Mouse (Mus musculus) liver, adult 2 months (tissue): ENCODE measurements around the gene Dclk2. TPM values are rescaled to one million over a fixed set of nuclear protein-coding genes. Genes with fewer than 3 reads are reported as not detected.

Source experiments
- DNase-seq: peaks from one replicate; pipeline ENCODE4 v3.0.0-alpha.2; 2011; ENCODE audit warnings: low read depth, low spot score; ENCODE audit errors: extremely low read depth
- H3K27ac ChIP-seq: fragments of 200-500 bp; replicated peaks from 2 replicates; pipeline ENCODE4 v1.5.1; 2012; ENCODE audit warnings: low read depth, mild to moderate bottlenecking, control low read depth, inconsistent platforms, low read length; ENCODE audit not compliant: insufficient read depth
- H3K27me3 ChIP-seq: fragments of 200-500 bp; 2 replicates; pipeline ENCODE4 v1.6.1; 2012; ENCODE audit warnings: mild to moderate bottlenecking, moderate library complexity, low read length, inconsistent platforms; ENCODE audit not compliant: control insufficient read depth, insufficient read depth
- H3K36me3 ChIP-seq: fragments of 200-500 bp; 2 replicates; pipeline ENCODE4 v1.6.1; 2012; ENCODE audit warnings: low read length, inconsistent platforms; ENCODE audit not compliant: control insufficient read depth, insufficient read depth
- H3K4me1 ChIP-seq: fragments of 200-500 bp; 2 replicates; pipeline ENCODE4 v1.6.1; 2011; ENCODE audit warnings: low read length; ENCODE audit not compliant: control insufficient read depth, insufficient read depth
- H3K4me3 ChIP-seq: fragments of 200-500 bp; 2 replicates; pipeline ENCODE4 v1.5.1; 2011; ENCODE audit warnings: low read depth, mild to moderate bottlenecking, control low read depth, low read length, moderate library complexity; ENCODE audit not compliant: insufficient read depth
- H3K79me2 ChIP-seq: fragments of 200-500 bp; 2 replicates; pipeline ENCODE4 v1.6.1; 2012; ENCODE audit warnings: inconsistent platforms, mild to moderate bottlenecking, low read length, moderate library complexity; ENCODE audit not compliant: control insufficient read depth, insufficient read depth
- H3K9ac ChIP-seq: fragments of 200-500 bp; 2 replicates; pipeline ENCODE4 v1.6.1; 2012; ENCODE audit warnings: low read depth, mild to moderate bottlenecking, control low read depth, inconsistent platforms, low read length
- CTCF ChIP-seq: fragments of 200-500 bp; IDR thresholded peaks from 2 replicates; pipeline ENCODE4 v1.5.1; 2011; ENCODE audit warnings: low read depth, low read length, control low read depth
- POLR2A ChIP-seq: fragments of 200-500 bp; IDR thresholded peaks from 2 replicates; pipeline ENCODE4 v1.6.1; 2011; ENCODE audit warnings: low read length, control low read depth; ENCODE audit not compliant: insufficient read depth; ENCODE audit errors: extremely low read depth
- WGBS: fragments of 180-500 bp; shearing (Covaris S2); methylation state at CpG from one replicate; pipeline ENCODE4 v1.1.7; 2018; 5-methylcytosine and 5-hydroxymethylcytosine counted together
- polyA plus RNA-seq: library from polyadenylated mRNA; depleted of rRNA; stranded (reverse); fragments of >200 nt; gene quantifications from 2 replicates; pipeline ENCODE4 v1.2.3, GENCODE M21; 2012
- total RNA-seq: library from RNA; depleted of rRNA; stranded (reverse); fragments of >200 nt; gene quantifications from 2 replicates; pipeline ENCODE4 v1.2.3, GENCODE M21; 2014

Gene Dclk2
- total and polyA plus RNA-seq, 2 experiments, result 0.28 to 0.87 TPM

DNA sequence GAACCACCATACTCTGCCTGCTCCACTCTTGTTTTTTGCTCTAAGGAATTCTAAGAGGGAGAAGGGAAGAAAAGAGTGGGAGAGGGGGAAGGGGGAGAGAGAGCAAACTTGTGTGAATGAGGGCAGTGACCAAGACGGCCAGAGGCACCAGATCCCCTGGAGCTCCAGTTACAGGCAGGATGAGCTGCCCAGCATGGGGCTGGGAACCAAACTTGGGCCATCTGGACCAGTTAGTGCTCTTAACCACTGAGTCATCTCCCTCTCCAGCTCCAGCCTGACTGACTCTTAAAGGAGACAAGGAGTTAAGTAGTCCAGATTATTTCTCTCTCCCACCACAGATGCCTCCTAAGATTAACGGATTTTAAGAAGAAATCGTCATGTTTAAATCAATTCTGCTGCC lies 6.3 kb downstream of the Dclk2 start:
- no peak for DNase-seq
- Histone ChIP-seq H3K79me2 (no peaks in the 10 kb centered on the region), H3K4me3 (no peak overlapping the region), H3K27me3 (no peaks in the 10 kb centered on the region), H3K36me3 (no peaks in the 10 kb centered on the region), H3K27ac (no peak overlapping the region), H3K9ac (no peak overlapping the region), H3K4me1 (no peaks in the 10 kb centered on the region)
- WGBS, result 84% methylated on average over 3 of the region's 3 CpGs
- TF ChIP-seq POLR2A (no peak), CTCF (no peak)

DNA sequence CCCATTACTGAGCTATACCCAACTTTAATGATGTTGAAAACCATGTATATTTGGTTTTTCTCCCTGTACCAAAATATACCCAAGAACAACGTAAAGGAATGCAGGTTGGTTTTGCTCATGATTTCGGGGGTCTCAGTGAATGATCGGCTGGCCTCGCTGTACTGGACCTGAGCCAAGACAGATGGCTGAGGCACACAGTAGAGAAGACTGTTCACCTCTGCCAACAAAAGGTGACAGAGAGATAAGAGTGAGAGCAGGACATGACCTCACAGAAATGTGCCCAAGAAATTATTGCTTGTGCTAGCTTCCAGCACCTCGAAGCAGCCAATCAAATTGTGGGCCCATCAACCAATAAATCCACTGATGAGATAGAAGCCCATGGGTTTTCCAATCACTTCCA lies 22.3 kb downstream of the Dclk2 start:
- Histone ChIP-seq H3K4me3 (no peak overlapping the region), H3K27me3 (no peaks in the 10 kb centered on the region), H3K9ac (no peak overlapping the region), H3K79me2 (no peaks in the 10 kb centered on the region), H3K36me3 (no peaks in the 10 kb centered on the region), H3K4me1 (no peaks in the 10 kb centered on the region), H3K27ac (no peak overlapping the region)
- 91% methylated on average over 5 of the region's 5 CpGs for WGBS
- TF ChIP-seq POLR2A, result no peak
- no peak for DNase-seq

GRCm38 (mm10) chr3:86897551-86897950 lies 23.1 kb downstream of the Dclk2 start:
- Histone ChIP-seq H3K27ac (no peak overlapping the region), H3K4me3 (no peak overlapping the region), H3K36me3 (no peaks in the 10 kb centered on the region), H3K9ac (no peak overlapping the region), H3K4me1 (no peaks in the 10 kb centered on the region), H3K79me2 (no peaks in the 10 kb centered on the region), H3K27me3 (no peaks in the 10 kb centered on the region)
- WGBS, result 68% methylated on average over 8 of the region's 8 CpGs
- no peak for DNase-seq
- TF ChIP-seq POLR2A (no peak), CTCF (no peak)

DNA sequence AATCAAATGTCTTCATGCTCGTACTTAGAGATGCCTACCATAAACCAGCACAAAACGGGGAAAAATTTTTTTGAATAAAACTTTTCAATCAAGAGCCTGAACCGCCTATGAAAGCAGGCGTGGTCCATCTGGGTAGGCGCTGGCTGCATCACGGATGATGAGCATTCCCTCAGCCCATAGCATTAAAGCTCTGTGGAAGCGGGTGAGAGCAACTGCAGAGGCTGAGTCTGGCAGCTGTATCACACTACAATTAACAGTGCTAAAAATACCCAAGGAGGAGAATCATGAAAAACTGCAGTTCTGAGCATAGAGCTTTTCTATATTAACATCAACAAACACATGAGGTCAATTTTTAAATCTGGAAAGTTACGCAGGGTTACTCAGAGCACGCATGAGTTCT lies 23.6 kb downstream of the Dclk2 start:
- no peak for DNase-seq
- 89% methylated on average over 9 of the region's 9 CpGs for WGBS
- H3K9ac ChIP-seq, result no peak overlapping the region
- no peak overlapping the region for H3K4me3 ChIP-seq
- H3K4me1 ChIP-seq, result no peaks in the 10 kb centered on the region
- TF ChIP-seq POLR2A (no peak), CTCF (no peak)
- no peaks in the 10 kb centered on the region for H3K36me3 ChIP-seq
- no peak overlapping the region for H3K27ac ChIP-seq
- no peaks in the 10 kb centered on the region for H3K27me3 ChIP-seq
- H3K79me2 ChIP-seq, result no peaks in the 10 kb centered on the region

DNA sequence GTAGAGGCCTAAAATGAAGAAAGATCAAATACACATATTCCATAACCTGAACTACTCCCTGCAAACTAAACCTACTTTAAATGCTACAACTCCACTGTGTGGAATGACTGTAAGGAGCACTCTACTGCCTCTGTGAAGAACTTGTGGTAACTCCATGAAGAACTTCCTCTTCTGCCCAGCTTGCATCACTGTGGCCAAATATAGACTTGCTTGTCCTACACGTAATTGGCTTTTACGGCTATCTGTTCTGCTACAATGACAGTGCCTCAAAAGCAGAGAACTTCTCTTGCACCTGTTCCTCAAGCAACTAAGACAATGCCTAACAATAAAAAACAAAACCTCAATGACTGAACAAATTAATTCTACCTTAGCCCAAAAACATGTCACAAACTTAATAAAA lies 26.2 kb downstream of the Dclk2 start:
- no peak for TF ChIP-seq POLR2A
- no peak for TF ChIP-seq CTCF
- Histone ChIP-seq H3K36me3 (no peaks in the 10 kb centered on the region), H3K4me1 (no peaks in the 10 kb centered on the region), H3K27me3 (no peaks in the 10 kb centered on the region), H3K4me3 (no peak overlapping the region), H3K79me2 (no peaks in the 10 kb centered on the region), H3K9ac (no peak overlapping the region), H3K27ac (no peak overlapping the region)
- WGBS, result 87% methylated on average over 2 of the region's 2 CpGs
- peak; percentile 10 for DNase-seq

GRCm38 (mm10) chr3:86887512-86887911 lies 33.1 kb downstream of the Dclk2 start:
- TF ChIP-seq POLR2A, result no peak
- TF ChIP-seq CTCF, result no peak
- no peak for DNase-seq
- H3K4me3 ChIP-seq, result no peak overlapping the region
- H3K9ac ChIP-seq, result no peak overlapping the region
- H3K27me3 ChIP-seq, result no peaks in the 10 kb centered on the region
- H3K36me3 ChIP-seq, result no peaks in the 10 kb centered on the region
- no peak overlapping the region for H3K27ac ChIP-seq
- no peaks in the 10 kb centered on the region for H3K79me2 ChIP-seq
- H3K4me1 ChIP-seq, result no peaks in the 10 kb centered on the region
